Mouse (Mus musculus) lung, embryonic 14.5 days (tissue): ENCODE data around the gene Ylpm1. TPM values are rescaled to one million over a fixed set of nuclear protein-coding genes. Genes with fewer than 3 reads are reported as not detected.

Source experiments
- ATAC-seq: fragments of 200-750 bp; cut with Nextera tagmentation; 2 replicates; pipeline ENCODE4 v1.8.0; 2017; ENCODE audit warnings: mild to moderate bottlenecking, moderate TSS enrichment, moderate library complexity; ENCODE audit not compliant: insufficient read depth
- DNase-seq: peaks from one replicate; pipeline ENCODE4 v3.0.0-alpha.2; 2015
- H3K27ac ChIP-seq: fragments of 300-500 bp; sonication (generic); 2 replicates; pipeline ENCODE4 v1.5.1; 2014; ENCODE audit warnings: low read depth, mild to moderate bottlenecking, moderate library complexity
- H3K27me3 ChIP-seq: fragments of 300-500 bp; sonication (generic); 2 replicates; pipeline ENCODE4 v1.6.1; 2014; ENCODE audit warnings: low read length, control low read depth; ENCODE audit not compliant: insufficient read depth
- H3K36me3 ChIP-seq: fragments of 300-500 bp; sonication (generic); 2 replicates; pipeline ENCODE4 v1.6.1; 2014; ENCODE audit warnings: control low read depth; ENCODE audit not compliant: insufficient read depth
- H3K4me1 ChIP-seq: fragments of 300-500 bp; sonication (generic); 2 replicates; pipeline ENCODE4 v1.6.1; 2014; ENCODE audit warnings: antibody characterized with exemption, control low read depth; ENCODE audit not compliant: insufficient read depth
- H3K4me2 ChIP-seq: fragments of 300-500 bp; sonication (generic); 2 replicates; pipeline ENCODE4 v1.6.1; 2014; ENCODE audit warnings: mild to moderate bottlenecking
- H3K4me3 ChIP-seq: fragments of 300-500 bp; sonication (generic); 2 replicates; pipeline ENCODE4 v1.5.1; 2014; ENCODE audit warnings: low read depth, low read length
- H3K9ac ChIP-seq: fragments of 300-500 bp; sonication (generic); 2 replicates; pipeline ENCODE4 v1.6.1; 2014
- H3K9me3 ChIP-seq: fragments of 300-500 bp; sonication (generic); 2 replicates; pipeline ENCODE4 v1.6.1; 2016; ENCODE audit warnings: low read depth, low read length, control low read depth
- CTCF ChIP-seq: IDR thresholded peaks from 2 replicates; pipeline ENCODE4 v1.5.1; 2016; ENCODE audit warnings: antibody characterized with exemption, low read depth
- WGBS: fragments of 180-500 bp; shearing (Covaris S2); extraction: QIAGEN DNeasy Blood & Tissue Kit; methylation state at CpG from one replicate; pipeline ENCODE4 v1.1.7; 2014; 5-methylcytosine and 5-hydroxymethylcytosine counted together
- polyA plus RNA-seq: library from polyadenylated mRNA; unstranded; fragments of >200 nt; fragmentation: Nextera tagmentation; extraction: Ambion mirVana; gene quantifications from 2 replicates; pipeline ENCODE4 v1.2.1, GENCODE M21; 2014

Ylpm1 gene
- polyA plus RNA-seq, 1 experiment from 2014 or later, result 38.5 TPM

GRCm38 (mm10) chr12:84958794-84959356 lies 37.2 kb upstream of the Ylpm1 start:
- 0 out of 2 replicates have a peak, but pooled peaks cover under 1% of the 10 kb centered on the region for H3K36me3 ChIP-seq
- DNase-seq (no peak), ATAC-seq (no peak)
- 53% methylated on average over 1 of the region's 1 CpGs for WGBS
- H3K9ac ChIP-seq, result no peak overlapping the region
- H3K4me1 ChIP-seq, result no peaks in the 10 kb centered on the region
- H3K27ac ChIP-seq, result no peak overlapping the region
- H3K4me2 ChIP-seq, result no peak overlapping the region
- H3K9me3 ChIP-seq, result no peaks in the 10 kb centered on the region
- H3K4me3 ChIP-seq, result no peak overlapping the region
- TF ChIP-seq CTCF, result no peak
- no peaks in the 10 kb centered on the region for H3K27me3 ChIP-seq

- no peak overlapping the region for H3K4me2 ChIP-seq
- no peaks in the 10 kb centered on the region for H3K9me3 ChIP-seq
- no peaks in the 10 kb centered on the region for H3K4me1 ChIP-seq
- H3K9ac ChIP-seq, result no peak overlapping the region
- WGBS, result 66% methylated on average over 7 of the region's 7 CpGs
- H3K36me3 ChIP-seq, result peaks cover 5% of the 10 kb centered on the region; the same call in 1 of the 2 replicates
- TF ChIP-seq CTCF, result no peak
- H3K4me3 ChIP-seq, result no peak overlapping the region
- ATAC-seq (peak; percentile 49; the same call in 1 of the 2 replicates), DNase-seq (no peak)
- no peak overlapping the region for H3K27ac ChIP-seq
- no peaks in the 10 kb centered on the region for H3K27me3 ChIP-seq
Observed at GRCm38 (mm10) chr12:84962606-84963005, 33.5 kb upstream of the Ylpm1 start.

GRCm38 (mm10) chr12:84968831-84969655 lies 27.1 kb upstream of the Ylpm1 start:
- 74% methylated on average over 16 of the region's 16 CpGs for WGBS
- Histone ChIP-seq H3K4me3 (peak overlapping the region; percentile 82), H3K27ac (no peak overlapping the region), H3K36me3 (peaks cover 16% of the 10 kb centered on the region), H3K9ac (peak overlapping the region; percentile 82), H3K4me2 (peak overlapping the region; percentile 97), H3K4me1 (peaks cover 7% of the 10 kb centered on the region; the same call in 1 of the 2 replicates), H3K9me3 (no peaks in the 10 kb centered on the region), H3K27me3 (no peaks in the 10 kb centered on the region)
- ATAC-seq (no peak), DNase-seq (no peak)
- no peak for TF ChIP-seq CTCF

- peak overlapping the region; percentile 82 for H3K4me3 ChIP-seq
- H3K4me2 ChIP-seq, result peak overlapping the region; percentile 97
- no peaks in the 10 kb centered on the region for H3K9me3 ChIP-seq
- peak; percentile 28; the same call in 1 of the 2 replicates for ATAC-seq
- 17% methylated on average over 15 of the region's 15 CpGs for WGBS
- H3K4me1 ChIP-seq, result peaks cover 7% of the 10 kb centered on the region; the same call in 1 of the 2 replicates
- no peaks in the 10 kb centered on the region for H3K27me3 ChIP-seq
- H3K9ac ChIP-seq, result peak overlapping the region; percentile 82
- peaks cover 20% of the 10 kb centered on the region for H3K36me3 ChIP-seq
- TF ChIP-seq CTCF, result no peak
- H3K27ac ChIP-seq, result peak overlapping the region; percentile 50; the same call in 1 of the 2 replicates
- DNase-seq, result no peak
Observed at GRCm38 (mm10) chr12:84969656-84970427, 26.3 kb upstream of the Ylpm1 start.

GRCm38 (mm10) chr12:84970428-84971096 lies 25.6 kb upstream of the Ylpm1 start, which contains the start of the genes Fcf1 and Arel1:
TSS of gene Fcf1 (plus strand) at chr12:84970897.
TSS of gene Arel1 (minus strand) at chr12:84970900.
- Histone ChIP-seq H3K4me3 (peak within 1 kb of the TSS; percentile 82), H3K4me2 (peak within 1 kb of the TSS; percentile 97), H3K9me3 (no peaks in the 10 kb centered on the region), H3K9ac (peak within 1 kb of the TSS; percentile 82), H3K36me3 (peaks cover 27% of the 10 kb centered on the region), H3K27me3 (no peaks in the 10 kb centered on the region), H3K4me1 (peaks cover 7% of the 10 kb centered on the region; the same call in 1 of the 2 replicates), H3K27ac (peak within 1 kb of the TSS; percentile 50; the same call in 1 of the 2 replicates)
- WGBS, result under 1% methylated on average over 42 of the region's 42 CpGs
- DNase-seq (peak; percentile 97), ATAC-seq (peak; percentile 91)
- TF ChIP-seq CTCF, result no peak

- WGBS, result 85% methylated on average over 2 of the region's 2 CpGs
- no peaks in the 10 kb centered on the region for H3K27me3 ChIP-seq
- no peak overlapping the region for H3K27ac ChIP-seq
- DNase-seq, result no peak
- no peak overlapping the region for H3K4me3 ChIP-seq
- TF ChIP-seq CTCF, result no peak
- H3K9ac ChIP-seq, result no peak overlapping the region
- no peaks in the 10 kb centered on the region for H3K4me1 ChIP-seq
- no peak overlapping the region for H3K4me2 ChIP-seq
- ATAC-seq, result no peak
- peaks cover 89% of the 10 kb centered on the region for H3K36me3 ChIP-seq
- H3K9me3 ChIP-seq, result no peaks in the 10 kb centered on the region
Observed at GRCm38 (mm10) chr12:84979264-84979862, 16.8 kb upstream of the Ylpm1 start.
